Mouse (Mus musculus): ENCODE results near the gene Nr1i3. TPM values are rescaled to one million over a fixed set of nuclear protein-coding genes. Genes with fewer than 3 reads are reported as not detected.

Gene Nr1i3
- polyA plus RNA-seq, 1 experiment from 2014 or later, result 0.25 TPM

DNA sequence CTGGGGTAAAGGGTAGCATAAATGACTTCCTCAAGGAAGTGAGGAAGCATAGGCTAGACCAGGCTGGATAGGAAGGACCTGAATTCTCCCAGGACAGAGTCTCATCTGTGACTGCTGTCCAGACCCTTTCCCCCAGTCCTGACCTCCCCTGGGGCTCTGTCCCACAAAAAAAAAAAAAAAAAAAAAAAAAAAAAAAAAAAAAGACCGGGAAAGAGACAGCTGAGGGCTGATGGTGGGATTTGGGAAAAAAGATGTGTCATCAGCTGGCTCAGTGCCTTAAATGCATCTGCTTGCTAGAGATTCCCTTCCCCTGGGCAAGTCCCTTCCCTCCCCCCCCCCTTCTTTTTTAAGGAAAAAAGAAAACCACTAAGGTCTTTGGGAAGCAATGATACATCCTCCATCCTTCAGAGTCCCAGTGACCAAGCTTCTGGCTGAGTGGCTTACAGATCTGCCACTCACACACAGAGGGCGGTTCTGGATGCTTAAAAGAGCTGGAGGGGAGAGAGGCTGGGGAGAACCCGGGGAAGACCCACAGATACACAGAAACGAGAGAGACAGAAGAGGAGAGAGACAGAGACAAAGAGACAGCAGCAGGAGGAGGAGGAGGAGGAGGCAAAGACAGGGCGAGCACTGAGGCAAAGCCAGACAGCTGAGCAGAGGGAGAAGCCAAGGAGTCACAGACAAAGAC lies 36.3 kb downstream of the Nr1i3 start, which contains the start of gene Adamts4:
Gene Adamts4 (plus strand): TSS at position 509 of the 688 bp plus-strand sequence.
- H3K27ac ChIP-seq, result peak within 1 kb of the TSS; percentile 90
- H3K4me1 ChIP-seq, result peaks cover 68% of the 10 kb centered on the region
- ATAC-seq (ENCODE audit: low FRiP score, low read depth), result no peak
- 13% methylated on average over 5 of the region's 5 CpGs for WGBS
- peak within 1 kb of the TSS; percentile 64 for H3K9ac ChIP-seq
- peak within 1 kb of the TSS; percentile 45 for H3K4me3 ChIP-seq
- peaks cover 18% of the 10 kb centered on the region for H3K36me3 ChIP-seq
- H3K27me3 ChIP-seq, result no peaks in the 10 kb centered on the region
- H3K4me2 ChIP-seq (replicated peaks), result peak within 1 kb of the TSS; percentile 77
- no peaks in the 10 kb centered on the region for H3K9me3 ChIP-seq

DNA sequence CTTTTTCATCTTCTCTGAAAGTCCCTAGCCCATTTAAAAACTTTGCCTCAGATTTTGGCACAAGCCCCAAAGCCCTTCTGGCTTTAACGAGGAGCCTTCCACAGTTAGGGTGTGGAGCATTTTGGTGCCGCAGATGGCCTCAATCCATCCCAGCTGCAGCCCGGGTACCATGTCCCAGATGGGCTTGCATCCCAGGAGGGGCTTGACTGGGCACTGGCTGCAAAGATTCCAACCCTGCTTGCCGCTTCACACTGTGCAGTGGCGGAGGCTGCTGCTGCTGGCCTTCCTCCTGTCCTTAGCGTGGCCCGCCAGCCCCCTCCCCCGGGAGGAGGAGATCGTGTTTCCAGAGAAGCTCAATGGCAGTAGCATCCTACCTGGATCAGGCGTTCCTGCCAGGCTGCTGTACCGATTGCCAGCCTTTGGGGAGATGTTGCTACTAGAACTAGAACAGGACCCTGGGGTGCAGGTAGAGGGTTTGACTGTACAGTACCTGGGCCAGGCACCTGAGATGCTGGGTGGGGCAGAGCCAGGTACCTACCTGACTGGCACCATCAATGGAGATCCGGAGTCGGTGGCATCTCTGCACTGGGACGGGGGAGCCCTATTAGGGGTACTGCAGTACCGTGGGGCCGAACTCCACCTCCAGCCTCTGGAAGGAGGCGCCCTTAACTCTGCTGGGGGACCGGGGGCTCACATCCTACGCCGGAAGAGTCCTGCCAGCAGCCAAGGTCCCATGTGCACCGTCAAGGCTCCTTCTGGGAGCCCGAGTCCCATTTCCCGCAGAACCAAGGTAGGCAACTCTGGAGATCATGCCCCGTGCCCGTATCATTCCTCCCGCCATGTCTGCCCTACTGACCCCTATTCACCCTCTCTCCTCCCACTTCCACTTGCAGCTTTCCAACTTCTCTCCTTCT lies 37.2 kb downstream of the Nr1i3 start, which contains the start of gene Ndufs2:
Gene Ndufs2 (minus strand): TSS at position 709 of the 914 bp plus-strand sequence.
- peaks cover 21% of the 10 kb centered on the region for H3K36me3 ChIP-seq
- H3K27me3 ChIP-seq, result no peaks in the 10 kb centered on the region
- peaks cover 61% of the 10 kb centered on the region for H3K4me1 ChIP-seq
- no peaks in the 10 kb centered on the region for H3K9me3 ChIP-seq
- H3K4me2 ChIP-seq (replicated peaks), result peak within 1 kb of the TSS; percentile 77
- ATAC-seq (ENCODE audit: low FRiP score, low read depth), result no peak
- H3K9ac ChIP-seq, result peak within 1 kb of the TSS; percentile 64
- 14% methylated on average over 26 of the region's 26 CpGs for WGBS
- peak within 1 kb of the TSS; percentile 90 for H3K27ac ChIP-seq
- peak within 1 kb of the TSS; percentile 45 for H3K4me3 ChIP-seq

GRCm38 (mm10) chr1:171251594-171252324 lies 38.0 kb downstream of the Nr1i3 start:
- WGBS, result 6% methylated on average over 13 of the region's 13 CpGs
- peak; percentile 55 for ATAC-seq (ENCODE audit: low FRiP score, low read depth)

GRCm38 (mm10) chr1:171252415-171252814 lies 38.6 kb downstream of the Nr1i3 start:
- Histone ChIP-seq H3K9ac (peak overlapping the region; percentile 64), H3K27me3 (no peaks in the 10 kb centered on the region), H3K4me1 (peaks cover 55% of the 10 kb centered on the region), H3K4me3 (peak overlapping the region; percentile 45), H3K36me3 (peaks cover 35% of the 10 kb centered on the region), H3K4me2 (replicated peaks) (peak overlapping the region; percentile 77), H3K9me3 (no peaks in the 10 kb centered on the region), H3K27ac (peak overlapping the region; percentile 90)
- no peak for ATAC-seq (ENCODE audit: low FRiP score, low read depth)
- WGBS, result 33% methylated on average over 17 of the region's 17 CpGs

More at GRCm38 (mm10) chr1:171251594-171252324, 38.0 kb downstream of the Nr1i3 start:
- Histone ChIP-seq H3K9me3 (no peaks in the 10 kb centered on the region), H3K9ac (peak overlapping the region; percentile 64), H3K4me3 (peak overlapping the region; percentile 45), H3K27ac (peak overlapping the region; percentile 90), H3K4me1 (peaks cover 55% of the 10 kb centered on the region), H3K4me2 (replicated peaks) (peak overlapping the region; percentile 77), H3K27me3 (no peaks in the 10 kb centered on the region), H3K36me3 (peaks cover 29% of the 10 kb centered on the region)

DNA sequence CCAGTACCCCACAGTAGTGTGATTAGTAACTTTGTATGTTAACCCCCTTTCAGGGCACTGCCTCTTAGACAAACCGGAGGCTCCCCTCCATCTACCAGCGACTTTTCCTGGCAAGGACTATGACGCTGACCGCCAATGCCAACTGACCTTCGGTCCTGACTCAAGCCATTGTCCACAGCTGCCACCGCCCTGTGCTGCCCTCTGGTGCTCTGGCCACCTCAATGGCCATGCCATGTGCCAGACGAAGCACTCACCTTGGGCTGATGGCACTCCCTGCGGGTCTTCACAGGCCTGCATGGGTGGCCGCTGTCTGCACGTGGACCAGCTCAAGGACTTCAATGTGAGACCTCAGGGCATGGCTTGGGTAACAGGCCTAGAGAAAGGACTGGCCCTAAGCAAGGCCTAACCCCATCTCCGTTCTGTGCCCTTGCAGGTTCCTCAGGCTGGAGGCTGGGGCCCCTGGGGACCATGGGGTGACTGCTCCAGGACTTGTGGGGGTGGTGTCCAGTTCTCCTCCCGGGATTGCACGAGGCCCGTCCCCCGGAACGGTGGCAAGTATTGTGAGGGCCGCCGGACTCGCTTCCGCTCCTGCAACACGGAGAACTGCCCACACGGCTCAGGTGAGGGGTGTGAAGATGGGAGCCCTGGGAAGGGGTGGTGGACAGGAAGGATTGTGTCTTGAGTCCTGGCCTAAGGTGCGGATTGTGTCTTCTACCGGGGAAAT lies 42.5 kb downstream of the Nr1i3 start:
- Histone ChIP-seq H3K4me2 (replicated peaks) (no peak overlapping the region), H3K36me3 (peaks cover 57% of the 10 kb centered on the region), H3K27me3 (no peaks in the 10 kb centered on the region), H3K4me3 (no peak overlapping the region), H3K4me1 (peaks cover 20% of the 10 kb centered on the region), H3K9ac (no peak overlapping the region), H3K9me3 (no peaks in the 10 kb centered on the region), H3K27ac (no peak overlapping the region)
- 89% methylated on average over 24 of the region's 24 CpGs for WGBS
- no peak for ATAC-seq (ENCODE audit: low FRiP score, low read depth)

- no peak overlapping the region for H3K4me2 ChIP-seq (replicated peaks)
- H3K9ac ChIP-seq, result no peak overlapping the region
- H3K36me3 ChIP-seq, result peaks cover 57% of the 10 kb centered on the region
- peaks cover 14% of the 10 kb centered on the region for H3K4me1 ChIP-seq
- WGBS, result 69% methylated on average over 15 of the region's 15 CpGs
- H3K27ac ChIP-seq, result no peak overlapping the region
- H3K27me3 ChIP-seq, result no peaks in the 10 kb centered on the region
- no peak overlapping the region for H3K4me3 ChIP-seq
- no peak for ATAC-seq (ENCODE audit: low FRiP score, low read depth)
- no peaks in the 10 kb centered on the region for H3K9me3 ChIP-seq
Observed at GRCm38 (mm10) chr1:171256937-171257548, 43.3 kb downstream of the Nr1i3 start.

DNA sequence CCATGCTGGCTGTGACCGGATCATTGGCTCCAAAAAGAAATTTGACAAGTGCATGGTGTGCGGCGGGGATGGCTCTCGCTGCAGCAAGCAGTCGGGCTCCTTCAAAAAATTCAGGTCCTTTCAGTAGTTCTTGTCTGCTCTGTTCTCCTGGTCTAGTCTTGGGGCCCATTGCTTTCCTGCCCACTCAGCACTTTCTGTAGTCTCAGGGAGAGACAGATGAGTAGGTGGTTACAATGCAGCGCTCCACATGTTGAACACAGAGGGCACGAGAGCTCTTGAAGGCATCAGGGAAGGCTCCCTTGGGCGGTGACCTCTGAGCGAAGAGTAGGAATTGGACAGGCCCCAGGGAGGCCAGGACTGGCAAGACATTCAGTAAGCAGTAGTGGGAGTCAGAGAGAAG lies 44.0 kb downstream of the Nr1i3 start:
- 86% methylated on average over 9 of the region's 9 CpGs for WGBS
- no peak for ATAC-seq (ENCODE audit: low FRiP score, low read depth)
- no peak overlapping the region for H3K4me3 ChIP-seq
- peaks cover 14% of the 10 kb centered on the region for H3K4me1 ChIP-seq
- H3K27ac ChIP-seq, result no peak overlapping the region
- no peaks in the 10 kb centered on the region for H3K27me3 ChIP-seq
- H3K36me3 ChIP-seq, result peaks cover 57% of the 10 kb centered on the region
- no peak overlapping the region for H3K4me2 ChIP-seq (replicated peaks)
- no peaks in the 10 kb centered on the region for H3K9me3 ChIP-seq
- H3K9ac ChIP-seq, result no peak overlapping the region

DNA sequence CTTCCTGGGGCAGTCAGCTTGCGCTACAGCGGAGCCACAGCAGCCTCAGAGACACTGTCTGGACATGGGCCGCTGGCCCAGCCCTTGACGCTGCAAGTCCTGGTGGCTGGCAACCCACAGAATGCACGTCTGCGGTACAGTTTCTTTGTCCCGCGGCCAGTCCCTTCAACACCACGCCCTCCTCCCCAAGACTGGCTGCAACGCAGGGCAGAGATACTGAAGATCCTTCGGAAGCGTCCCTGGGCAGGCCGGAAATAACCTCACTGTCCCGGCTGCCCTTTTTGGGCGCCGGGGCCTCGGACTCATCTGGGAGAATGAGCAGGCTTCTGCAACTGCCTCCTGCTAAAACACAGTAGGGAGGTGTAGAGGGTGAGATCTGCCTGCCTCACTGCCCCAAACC lies 45.2 kb downstream of the Nr1i3 start:
- peaks cover 19% of the 10 kb centered on the region for H3K4me1 ChIP-seq
- no peak overlapping the region for H3K27ac ChIP-seq
- no peak overlapping the region for H3K9ac ChIP-seq
- peaks cover 54% of the 10 kb centered on the region for H3K36me3 ChIP-seq
- H3K9me3 ChIP-seq, result no peaks in the 10 kb centered on the region
- no peak overlapping the region for H3K4me3 ChIP-seq
- 79% methylated on average over 17 of the region's 17 CpGs for WGBS
- no peak for ATAC-seq (ENCODE audit: low FRiP score, low read depth)
- H3K27me3 ChIP-seq, result no peaks in the 10 kb centered on the region
- H3K4me2 ChIP-seq (replicated peaks), result no peak overlapping the region

- Histone ChIP-seq H3K4me3 (no peak overlapping the region), H3K9ac (no peak overlapping the region), H3K9me3 (no peaks in the 10 kb centered on the region), H3K27me3 (no peaks in the 10 kb centered on the region), H3K27ac (no peak overlapping the region), H3K4me2 (replicated peaks) (no peak overlapping the region), H3K36me3 (peaks cover 42% of the 10 kb centered on the region), H3K4me1 (peaks cover 21% of the 10 kb centered on the region)
- ATAC-seq (ENCODE audit: low FRiP score, low read depth), result no peak
- 75% methylated on average over 3 of the region's 3 CpGs for WGBS
Observed at GRCm38 (mm10) chr1:171260316-171260715, 46.5 kb downstream of the Nr1i3 start.

DNA sequence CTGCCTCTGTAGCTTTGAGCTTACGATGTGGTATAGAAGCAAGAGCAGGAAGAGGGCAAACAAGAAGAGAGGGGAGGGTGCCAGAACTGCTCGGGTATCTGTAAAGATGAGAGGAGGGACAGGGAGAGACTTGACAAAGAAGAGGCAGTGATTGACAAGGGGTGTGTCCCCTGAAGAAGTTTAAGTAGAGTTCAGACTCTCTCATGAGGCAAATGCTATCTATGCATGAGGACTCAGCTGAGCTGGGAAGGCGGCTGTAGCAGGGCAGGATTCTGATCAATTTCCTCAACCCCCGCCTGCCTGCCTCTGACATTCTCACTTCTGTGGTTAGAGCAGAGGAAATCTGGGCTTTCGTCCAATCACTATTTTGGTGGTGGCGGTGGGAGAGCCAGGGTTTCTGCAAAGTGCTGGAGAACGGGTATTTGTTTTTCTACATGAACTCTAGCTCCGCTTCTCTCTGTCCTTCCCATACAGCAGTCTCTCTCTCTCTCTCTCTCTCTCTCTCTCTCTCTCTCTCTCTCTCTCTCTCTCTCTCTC lies 48.9 kb downstream of the Nr1i3 start:
- peaks cover 21% of the 10 kb centered on the region for H3K4me1 ChIP-seq
- ATAC-seq (ENCODE audit: low FRiP score, low read depth), result peak; percentile 84
- H3K36me3 ChIP-seq, result peaks cover 20% of the 10 kb centered on the region
- peak overlapping the region; percentile 89 for H3K27ac ChIP-seq
- peak overlapping the region; percentile 48 for H3K9ac ChIP-seq
- no peaks in the 10 kb centered on the region for H3K9me3 ChIP-seq
- 7% methylated on average over 8 of the region's 8 CpGs for WGBS
- H3K4me3 ChIP-seq, result peak overlapping the region; percentile 24
- H3K4me2 ChIP-seq (replicated peaks), result peak overlapping the region; percentile 58
- no peaks in the 10 kb centered on the region for H3K27me3 ChIP-seq

Measured in limb, embryonic 13.5 days (tissue).